Mouse (Mus musculus) E14TG2a.4 (cell line): ENCODE measurements at regions not wholly inside any gene's neighbourhood (a gene's known extent, or its start where the extent isn't known, plus 50 kb on each side); places are given as distances from the start of the nearest gene placed in this dataset.

ENCODE experiments used
- CTCF ChIP-seq: conservative IDR thresholded peaks from 2 replicates; pipeline ENCODE4 v1.5.1; 2014; ENCODE audit warnings: low read length
- POU5F1 ChIP-seq: IDR thresholded peaks from 2 replicates; pipeline ENCODE4 v1.6.1; 2014; ENCODE audit warnings: low read length, borderline replicate concordance

GRCm38 (mm10) chr10:24997661-24998060 lies 70.4 kb upstream of the Arg1 start:
- TF ChIP-seq CTCF (no peak), POU5F1 (no peak)
